Mouse (Mus musculus): ENCODE measurements around the gene Pgd. TPM values are rescaled to one million over a fixed set of nuclear protein-coding genes. Genes with fewer than 3 reads are reported as not detected.

The Pgd gene
- polyA plus RNA-seq, 1 experiment: 346 TPM

DNA sequence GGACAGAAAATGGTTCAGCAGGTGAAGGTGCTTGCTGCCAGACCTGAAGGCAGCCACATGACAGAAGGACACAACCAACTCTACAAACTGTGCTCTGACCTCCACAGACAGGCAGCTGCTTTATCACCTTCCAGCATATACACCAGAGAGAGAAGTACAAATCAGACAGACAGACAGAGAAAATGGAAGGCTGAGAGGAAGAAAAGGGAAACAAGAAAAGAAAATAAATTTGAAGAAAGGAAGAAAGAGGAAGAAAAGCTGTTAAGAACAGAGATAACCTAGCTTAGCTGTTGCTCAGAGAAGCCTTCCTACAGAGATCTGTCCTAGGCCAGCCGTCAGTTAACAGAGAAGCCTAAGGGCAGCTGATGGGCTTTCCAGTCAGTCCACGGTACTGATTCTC lies 7.4 kb downstream of the Pgd start:
- no peak overlapping the region for H3ac ChIP-seq (ENCODE audit: control insufficient read depth, insufficient read length, low read depth)
- peaks cover 99% of the 10 kb centered on the region for H3K36me3 ChIP-seq (ENCODE audit: control insufficient read depth, insufficient read depth)
- H3K4me3 ChIP-seq (ENCODE audit: insufficient read depth, poor library complexity, severe bottlenecking): no peak overlapping the region
- no peaks in the 10 kb centered on the region for H3K27me3 ChIP-seq (ENCODE audit: control insufficient read depth, insufficient read depth, insufficient read length)
- TF ChIP-seq MAX (IDR thresholded peaks at IDR 0.05): no peak
- no peak for TF ChIP-seq FOSL1 (IDR thresholded peaks at IDR 0.05; ENCODE audit: insufficient read depth, low read length, poor library complexity, severe bottlenecking)
- no peak for TF ChIP-seq CTCF (IDR thresholded peaks at IDR 0.05; ENCODE audit: control insufficient read depth, insufficient read depth, insufficient read length)
- no peak for TF ChIP-seq MYOD1 (IDR thresholded peaks at IDR 0.05; ENCODE audit: control insufficient read depth, insufficient read length, low read depth)
- TF ChIP-seq CEBPB (IDR thresholded peaks at IDR 0.05; ENCODE audit: low read depth): no peak
- TF ChIP-seq USF1 (IDR thresholded peaks at IDR 0.05; ENCODE audit: low read depth): no peak
- TF ChIP-seq MYOG (IDR thresholded peaks at IDR 0.05; ENCODE audit: control insufficient read depth, extremely low read depth, insufficient read length): no peak
- peaks cover 44% of the 10 kb centered on the region for H3K79me2 ChIP-seq (ENCODE audit: control insufficient read depth, insufficient read depth)
- H3K79me3 ChIP-seq (ENCODE audit: low read depth): peaks cover 40% of the 10 kb centered on the region

DNA sequence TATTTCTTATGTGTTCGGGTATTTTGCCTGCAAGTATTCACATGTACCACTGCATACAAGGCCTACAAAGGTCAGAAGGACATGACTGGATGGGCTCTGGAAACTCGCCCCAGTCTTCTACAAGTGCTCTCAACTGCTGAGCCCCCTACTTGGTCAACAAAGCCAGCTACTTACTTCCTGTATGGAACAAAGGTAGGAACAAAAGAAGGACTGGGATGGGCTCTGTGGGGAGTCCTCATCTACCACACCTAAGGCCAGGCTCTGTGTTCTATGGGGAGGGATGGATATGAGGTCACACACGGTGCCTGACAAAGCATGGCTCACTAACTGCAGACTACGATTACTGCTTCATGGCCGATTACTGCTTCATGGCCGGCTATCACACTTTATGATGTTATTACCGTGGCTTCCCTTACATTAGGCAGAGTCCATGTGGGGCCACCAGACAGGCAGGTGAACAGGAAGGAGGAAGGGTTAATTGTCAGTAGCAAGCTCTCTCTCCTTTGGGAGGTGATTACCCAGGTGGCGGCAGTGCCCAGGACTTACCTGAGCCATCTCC lies 9.1 kb downstream of the Pgd start:
- H3K79me2 ChIP-seq (ENCODE audit: control insufficient read depth, insufficient read depth): peaks cover 27% of the 10 kb centered on the region
- peaks cover 99% of the 10 kb centered on the region for H3K36me3 ChIP-seq (ENCODE audit: control insufficient read depth, insufficient read depth)
- H3K79me3 ChIP-seq (ENCODE audit: low read depth): peaks cover 23% of the 10 kb centered on the region
- H3K27me3 ChIP-seq (ENCODE audit: control insufficient read depth, insufficient read depth, insufficient read length): no peaks in the 10 kb centered on the region
- no peak overlapping the region for H3K4me3 ChIP-seq (ENCODE audit: insufficient read depth, poor library complexity, severe bottlenecking)
- TF ChIP-seq MAX (IDR thresholded peaks at IDR 0.05) (no peak), MYOD1 (IDR thresholded peaks at IDR 0.05; ENCODE audit: control insufficient read depth, insufficient read length, low read depth) (no peak), CTCF (IDR thresholded peaks at IDR 0.05; ENCODE audit: control insufficient read depth, insufficient read depth, insufficient read length) (no peak), MYOG (IDR thresholded peaks at IDR 0.05; ENCODE audit: control insufficient read depth, extremely low read depth, insufficient read length) (no peak), FOSL1 (IDR thresholded peaks at IDR 0.05; ENCODE audit: insufficient read depth, low read length, poor library complexity, severe bottlenecking) (no peak), CEBPB (IDR thresholded peaks at IDR 0.05; ENCODE audit: low read depth) (no peak), USF1 (IDR thresholded peaks at IDR 0.05; ENCODE audit: low read depth) (no peak)
- no peak overlapping the region for H3ac ChIP-seq (ENCODE audit: control insufficient read depth, insufficient read length, low read depth)

DNA sequence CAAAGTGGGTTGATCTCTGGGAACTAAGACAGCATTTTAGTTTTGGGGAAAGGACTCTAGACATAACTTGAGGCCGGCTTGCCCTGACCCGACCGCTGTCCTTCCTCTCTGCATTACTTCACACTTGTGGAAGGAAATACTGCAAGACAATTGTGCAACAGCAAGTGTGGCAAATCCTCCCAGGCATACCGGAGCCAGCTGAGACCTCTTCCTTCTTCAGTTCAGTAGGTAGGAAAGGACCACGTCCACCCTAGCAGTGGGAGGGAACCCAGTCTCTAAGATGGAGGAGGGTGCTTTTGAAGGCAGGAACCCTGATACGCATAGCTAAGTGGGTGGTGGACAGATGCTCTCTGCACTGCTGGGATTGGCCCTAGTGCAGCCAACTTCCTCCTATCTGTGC lies 10.9 kb downstream of the Pgd start:
- H3K4me3 ChIP-seq (ENCODE audit: insufficient read depth, poor library complexity, severe bottlenecking): no peak overlapping the region
- no peak overlapping the region for H3ac ChIP-seq (ENCODE audit: control insufficient read depth, insufficient read length, low read depth)
- H3K79me3 ChIP-seq (ENCODE audit: low read depth): peaks cover 12% of the 10 kb centered on the region
- H3K36me3 ChIP-seq (ENCODE audit: control insufficient read depth, insufficient read depth): peaks cover 97% of the 10 kb centered on the region
- TF ChIP-seq FOSL1 (IDR thresholded peaks at IDR 0.05; ENCODE audit: insufficient read depth, low read length, poor library complexity, severe bottlenecking) (no peak), MYOD1 (IDR thresholded peaks at IDR 0.05; ENCODE audit: control insufficient read depth, insufficient read length, low read depth) (no peak), CTCF (IDR thresholded peaks at IDR 0.05; ENCODE audit: control insufficient read depth, insufficient read depth, insufficient read length) (no peak), MYOG (IDR thresholded peaks at IDR 0.05; ENCODE audit: control insufficient read depth, extremely low read depth, insufficient read length) (no peak), USF1 (IDR thresholded peaks at IDR 0.05; ENCODE audit: low read depth) (no peak), CEBPB (IDR thresholded peaks at IDR 0.05; ENCODE audit: low read depth) (no peak), MAX (IDR thresholded peaks at IDR 0.05) (no peak)
- peaks cover 12% of the 10 kb centered on the region for H3K79me2 ChIP-seq (ENCODE audit: control insufficient read depth, insufficient read depth)
- H3K27me3 ChIP-seq (ENCODE audit: control insufficient read depth, insufficient read depth, insufficient read length): no peaks in the 10 kb centered on the region

DNA sequence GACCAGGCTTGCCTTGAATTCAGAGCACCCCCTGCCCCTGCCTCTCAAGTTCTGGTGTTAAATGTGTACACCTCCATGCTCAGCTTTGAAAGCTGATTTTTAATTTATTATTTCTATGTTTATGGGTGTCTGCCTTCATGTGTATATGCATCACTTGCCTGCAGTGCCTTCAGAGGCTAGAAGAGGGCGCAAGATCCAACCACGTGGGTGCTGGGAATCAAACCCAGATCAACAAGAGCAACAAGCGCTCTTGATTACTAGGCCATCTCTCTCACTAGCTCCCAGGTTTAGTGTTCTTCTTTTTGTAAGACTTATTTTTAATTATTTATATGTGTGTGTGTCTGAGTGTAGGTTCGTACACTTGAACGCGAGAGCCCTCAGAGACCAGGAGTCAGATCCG lies 11.7 kb downstream of the Pgd start:
- H3ac ChIP-seq (ENCODE audit: control insufficient read depth, insufficient read length, low read depth): no peak overlapping the region
- TF ChIP-seq MAX (IDR thresholded peaks at IDR 0.05): no peak
- H3K36me3 ChIP-seq (ENCODE audit: control insufficient read depth, insufficient read depth): peaks cover 97% of the 10 kb centered on the region
- no peak overlapping the region for H3K4me3 ChIP-seq (ENCODE audit: insufficient read depth, poor library complexity, severe bottlenecking)
- H3K27me3 ChIP-seq (ENCODE audit: control insufficient read depth, insufficient read depth, insufficient read length): no peaks in the 10 kb centered on the region
- peaks cover 12% of the 10 kb centered on the region for H3K79me2 ChIP-seq (ENCODE audit: control insufficient read depth, insufficient read depth)
- H3K79me3 ChIP-seq (ENCODE audit: low read depth): peaks cover 8% of the 10 kb centered on the region

DNA sequence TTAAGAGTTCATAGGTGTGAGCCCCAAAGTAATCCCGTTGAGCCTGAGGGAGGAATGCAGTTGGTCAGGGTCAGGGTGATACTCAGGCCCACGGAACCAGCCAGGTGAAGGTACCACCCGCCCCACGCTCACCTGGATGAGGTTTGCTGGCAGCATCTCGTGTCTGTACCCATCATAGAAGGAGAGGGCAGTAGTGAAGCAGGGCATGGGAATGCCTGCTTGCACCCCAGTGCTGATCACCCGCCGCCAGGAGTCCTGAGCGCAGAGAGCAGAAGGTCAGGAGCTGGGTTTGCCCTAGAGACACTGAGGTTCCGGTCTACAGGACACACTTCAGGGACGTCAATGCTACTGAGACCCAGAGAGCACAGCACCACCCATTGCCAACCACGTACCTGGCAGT lies 15.8 kb downstream of the Pgd start:
- Histone ChIP-seq H3K36me3 (ENCODE audit: control insufficient read depth, insufficient read depth) (peaks cover 64% of the 10 kb centered on the region), H3K79me3 (ENCODE audit: low read depth) (no peaks in the 10 kb centered on the region), H3ac (ENCODE audit: control insufficient read depth, insufficient read length, low read depth) (no peak overlapping the region), H3K27me3 (ENCODE audit: control insufficient read depth, insufficient read depth, insufficient read length) (no peaks in the 10 kb centered on the region), H3K79me2 (ENCODE audit: control insufficient read depth, insufficient read depth) (no peaks in the 10 kb centered on the region), H3K4me3 (ENCODE audit: insufficient read depth, poor library complexity, severe bottlenecking) (no peak overlapping the region)
- TF ChIP-seq CTCF (IDR thresholded peaks at IDR 0.05; ENCODE audit: control insufficient read depth, insufficient read depth, insufficient read length): no peak
- no peak for TF ChIP-seq MAX (IDR thresholded peaks at IDR 0.05)
- TF ChIP-seq MYOG (IDR thresholded peaks at IDR 0.05; ENCODE audit: control insufficient read depth, extremely low read depth, insufficient read length): no peak
- no peak for TF ChIP-seq USF1 (IDR thresholded peaks at IDR 0.05; ENCODE audit: low read depth)
- TF ChIP-seq MYOD1 (IDR thresholded peaks at IDR 0.05; ENCODE audit: control insufficient read depth, insufficient read length, low read depth): no peak
- TF ChIP-seq FOSL1 (IDR thresholded peaks at IDR 0.05; ENCODE audit: insufficient read depth, low read length, poor library complexity, severe bottlenecking): no peak
- no peak for TF ChIP-seq CEBPB (IDR thresholded peaks at IDR 0.05; ENCODE audit: low read depth)

DNA sequence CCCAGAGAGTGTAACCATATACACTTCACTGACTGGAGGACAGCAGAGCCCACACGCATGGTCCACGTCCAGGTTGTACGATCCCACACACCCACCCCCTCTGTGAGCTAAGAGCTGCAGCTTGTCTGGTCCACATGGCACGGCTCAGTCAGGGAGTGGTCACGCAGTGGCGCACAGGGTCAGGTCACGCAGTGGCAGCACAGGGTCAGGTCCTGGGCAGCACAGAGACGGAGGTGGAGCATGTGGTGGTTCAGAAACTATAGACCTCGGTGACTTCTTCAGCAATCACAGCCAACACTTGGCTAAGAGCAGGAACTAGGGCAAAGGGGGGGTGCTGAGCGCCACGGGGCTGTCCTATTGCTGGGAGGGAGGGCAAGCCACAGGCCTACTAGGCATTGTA lies 16.3 kb downstream of the Pgd start:
- H3K4me3 ChIP-seq (ENCODE audit: insufficient read depth, poor library complexity, severe bottlenecking): no peak overlapping the region
- H3K27me3 ChIP-seq (ENCODE audit: control insufficient read depth, insufficient read depth, insufficient read length): no peaks in the 10 kb centered on the region
- no peaks in the 10 kb centered on the region for H3K79me2 ChIP-seq (ENCODE audit: control insufficient read depth, insufficient read depth)
- H3ac ChIP-seq (ENCODE audit: control insufficient read depth, insufficient read length, low read depth): no peak overlapping the region
- H3K36me3 ChIP-seq (ENCODE audit: control insufficient read depth, insufficient read depth): peaks cover 59% of the 10 kb centered on the region
- TF ChIP-seq FOSL1 (IDR thresholded peaks at IDR 0.05; ENCODE audit: insufficient read depth, low read length, poor library complexity, severe bottlenecking) (no peak), CEBPB (IDR thresholded peaks at IDR 0.05; ENCODE audit: low read depth) (no peak), MYOD1 (IDR thresholded peaks at IDR 0.05; ENCODE audit: control insufficient read depth, insufficient read length, low read depth) (no peak), MYOG (IDR thresholded peaks at IDR 0.05; ENCODE audit: control insufficient read depth, extremely low read depth, insufficient read length) (no peak), MAX (IDR thresholded peaks at IDR 0.05) (no peak), CTCF (IDR thresholded peaks at IDR 0.05; ENCODE audit: control insufficient read depth, insufficient read depth, insufficient read length) (no peak), USF1 (IDR thresholded peaks at IDR 0.05; ENCODE audit: low read depth) (no peak)
- no peaks in the 10 kb centered on the region for H3K79me3 ChIP-seq (ENCODE audit: low read depth)

Measured in C2C12 (cell line).